8 mouse cellular contexts compared by ENCODE assay signal in genomic region chr15:8568645-8569528, GRCm38 (mm10). TPM values are rescaled to one million over a fixed set of nuclear protein-coding genes. Genes with fewer than 3 reads are reported as not detected.
DNase-seq lines count a peak whose midpoint lies in the region; ATAC-seq and TF ChIP-seq lines count a peak whose summit lies in the region.

No protein-coding gene starts in this region.

- DNase-seq in CH12.LX (ENCODE audit: extremely low read depth): peak; percentile 66
- peak; percentile 21 for DNase-seq in c-Kit-negative CD71-positive TER-119-positive erythroid progenitor cells, embryonic 14.5 days (ENCODE audit: low read depth, low spot score)
- peak; percentile 51 for DNase-seq in heart, postnatal 0 days (ENCODE audit: low spot score)
- DNase-seq in kidney, postnatal 4 days: peak; percentile 87 to 94
- DNase-seq in neural tube, embryonic 11.5 days (ENCODE audit: low spot score): peak; percentile 85

- dilution Hi-C loops in CH12.LX (cut with MboI; ENCODE audit: extremely low pct_ligation_motif_present, extremely low pct_unique_long_range_greater_than_20kb, low sequenced_read_pairs): no loop called here

- TF ChIP-seq POLR2A in CH12.LX (IDR thresholded peaks at IDR 0.05; ENCODE audit: low read depth, low read length): 0 out of 2 replicates have a peak, but pooled peaks have one; percentile 37

- H3K9me3 ChIP-seq in CH12.LX (replicated peaks; ENCODE audit: low read length): no peaks in the 10 kb centered on the region
- no peaks in the 10 kb centered on the region for H3K9me3 ChIP-seq in forebrain, embryonic 13.5 days (replicated peaks)
- no peaks in the 10 kb centered on the region for H3K9me3 ChIP-seq in heart, postnatal 0 days (replicated peaks; ENCODE audit: control insufficient read depth, low read length)
- H3K9me3 ChIP-seq in liver, embryonic 15.5 days (replicated peaks): no peaks in the 10 kb centered on the region
- no peaks in the 10 kb centered on the region for H3K9me3 ChIP-seq in neural tube, embryonic 11.5 days (ENCODE audit: control insufficient read depth, low read length)
- no peaks in the 10 kb centered on the region for H3K9me3 ChIP-seq in stomach, embryonic 16.5 days (replicated peaks; ENCODE audit: control insufficient read depth, low read length)

- H3K27me3 ChIP-seq in CH12.LX (replicated peaks): peaks cover 28% of the 10 kb centered on the region
- H3K27me3 ChIP-seq in forebrain, embryonic 13.5 days: peaks cover 9% of the 10 kb centered on the region
- H3K27me3 ChIP-seq in heart, postnatal 0 days (ENCODE audit: control insufficient read depth, insufficient read depth, low read length): 0 out of 2 replicates have a peak, but pooled peaks cover 3% of the 10 kb centered on the region
- H3K27me3 ChIP-seq in liver, embryonic 15.5 days: peaks cover 44% of the 10 kb centered on the region
- H3K27me3 ChIP-seq in neural tube, embryonic 11.5 days (ENCODE audit: control insufficient read depth, insufficient read depth, low read length): no peaks in the 10 kb centered on the region
- no peaks in the 10 kb centered on the region for H3K27me3 ChIP-seq in stomach, embryonic 16.5 days (ENCODE audit: control insufficient read depth, insufficient read depth, low read length)

- peak overlapping the region; percentile 97 for H3K4me2 ChIP-seq in CH12.LX (ENCODE audit: insufficient read depth, low read depth, poor library complexity, severe bottlenecking)
- peak overlapping the region; percentile 93 for H3K4me2 ChIP-seq in forebrain, embryonic 13.5 days
- H3K4me2 ChIP-seq in heart, postnatal 0 days (ENCODE audit: low read depth, low read length): peak overlapping the region; percentile 82
- H3K4me2 ChIP-seq in liver, embryonic 15.5 days: peak overlapping the region; percentile 85
- peak overlapping the region; percentile 94 for H3K4me2 ChIP-seq in neural tube, embryonic 11.5 days (ENCODE audit: low read depth)
- peak overlapping the region; percentile 94 for H3K4me2 ChIP-seq in stomach, embryonic 16.5 days (ENCODE audit: low read depth, low read length)

- TF ChIP-seq CTCF in CH12.LX (conservative IDR thresholded peaks at IDR 0.05 in 1 of 2, IDR thresholded peaks at IDR 0.05 in 1 of 2; ENCODE audit: low read depth in 2 of 2, low read length in 2 of 2): no peak
- no peak for TF ChIP-seq CTCF in heart, postnatal 0 days (IDR thresholded peaks at IDR 0.05; ENCODE audit: low read depth)

- in situ Hi-C loops in CH12.LX (cut with MboI; ENCODE audit: low pct_ligation_motif_present, low pct_unique_long_range_greater_than_20kb, low sequenced_read_pairs): no loop called here

- H3K4me1 ChIP-seq in CH12.LX (ENCODE audit: control insufficient read depth in 1 of 2, insufficient read depth in 2 of 2): peaks cover 3 to 9% of the 10 kb centered on the region in 2 experiments
- H3K4me1 ChIP-seq in forebrain, embryonic 13.5 days: peaks cover 11% of the 10 kb centered on the region
- peaks cover 4% of the 10 kb centered on the region; the same call in 1 of the 2 replicates for H3K4me1 ChIP-seq in heart, postnatal 0 days (ENCODE audit: control insufficient read depth, insufficient read depth)
- H3K4me1 ChIP-seq in liver, embryonic 15.5 days (replicated peaks): peaks cover 16% of the 10 kb centered on the region; the same call in 1 of the 2 replicates
- H3K4me1 ChIP-seq in neural tube, embryonic 11.5 days (ENCODE audit: control insufficient read depth, insufficient read depth, low read length): no peaks in the 10 kb centered on the region
- H3K4me1 ChIP-seq in stomach, embryonic 16.5 days (ENCODE audit: control insufficient read depth, insufficient read depth, low read length): no peaks in the 10 kb centered on the region

- no peaks in the 10 kb centered on the region for H3K79me2 ChIP-seq in CH12.LX (replicated peaks; ENCODE audit: control insufficient read depth, extremely low read depth, insufficient read depth, poor library complexity, severe bottlenecking)

- peak overlapping the region; percentile 48 for H3K9ac ChIP-seq in CH12.LX (ENCODE audit: insufficient read depth, low read depth)
- H3K9ac ChIP-seq in forebrain, embryonic 13.5 days: peak overlapping the region; percentile 64
- H3K9ac ChIP-seq in heart, postnatal 0 days (replicated peaks; ENCODE audit: low read depth, low read length): peak overlapping the region; percentile 31; the same call in 1 of the 2 replicates
- H3K9ac ChIP-seq in liver, embryonic 15.5 days: peak overlapping the region; percentile 18; the same call in 1 of the 2 replicates
- peak overlapping the region; percentile 30 for H3K9ac ChIP-seq in neural tube, embryonic 11.5 days (ENCODE audit: low read length)
- H3K9ac ChIP-seq in stomach, embryonic 16.5 days (ENCODE audit: low read length): peak overlapping the region; percentile 75

- WGBS in forebrain, embryonic 13.5 days: under 1% methylated on average over 57 of the region's 61 CpGs
- WGBS in heart, postnatal 0 days: under 1% methylated on average over 55 of the region's 61 CpGs
- WGBS in liver, embryonic 15.5 days (ENCODE audit: insufficient replicate concordance): 1% methylated on average over 61 of the region's 61 CpGs
- under 1% methylated on average over 45 of the region's 61 CpGs for WGBS in neural tube, embryonic 11.5 days
- under 1% methylated on average over 61 of the region's 61 CpGs for WGBS in stomach, embryonic 16.5 days

- H3K27ac ChIP-seq in CH12.LX (ENCODE audit: insufficient read depth, low read depth): no peak overlapping the region
- H3K27ac ChIP-seq in forebrain, embryonic 13.5 days: no peak overlapping the region
- H3K27ac ChIP-seq in heart, postnatal 0 days (ENCODE audit: low read depth): peak overlapping the region; percentile 69; the same call in 1 of the 2 replicates
- H3K27ac ChIP-seq in liver, embryonic 15.5 days (replicated peaks): no peak overlapping the region
- no peak overlapping the region for H3K27ac ChIP-seq in neural tube, embryonic 11.5 days (ENCODE audit: low read depth, low read length)
- peak overlapping the region; percentile 97 for H3K27ac ChIP-seq in stomach, embryonic 16.5 days (ENCODE audit: low read length)

- peak; percentile 93 for ATAC-seq in forebrain, embryonic 13.5 days
- ATAC-seq in heart, postnatal 0 days (ENCODE audit: insufficient read depth, low read depth): peak; percentile 80
- peak; percentile 58 for ATAC-seq in liver, embryonic 15.5 days (ENCODE audit: insufficient read depth)
- peak; percentile 87 for ATAC-seq in neural tube, embryonic 11.5 days (ENCODE audit: insufficient read depth, low FRiP score, low TSS enrichment)
- ATAC-seq in stomach, embryonic 16.5 days (ENCODE audit: insufficient read depth, low FRiP score): peak; percentile 90

- no peak for TF ChIP-seq EP300 in CH12.LX (IDR thresholded peaks at IDR 0.05; ENCODE audit: low read length)
- TF ChIP-seq EP300 in heart, postnatal 0 days (IDR thresholded peaks at IDR 0.05; ENCODE audit: low read depth): no peak

- no peak for TF ChIP-seq RAD21 in CH12.LX (IDR thresholded peaks at IDR 0.05; ENCODE audit: low read depth, low read length)

- peak overlapping the region; percentile 51 to 80 (median 65) for H3K4me3 ChIP-seq in CH12.LX (replicated peaks in 1 of 3; ENCODE audit: low read depth in 2 of 3, low read length in 2 of 3, poor library complexity in 1 of 3)
- peak overlapping the region; percentile 60 for H3K4me3 ChIP-seq in forebrain, embryonic 13.5 days
- H3K4me3 ChIP-seq in heart, postnatal 0 days (ENCODE audit: low read depth, low read length): peak overlapping the region; percentile 61
- H3K4me3 ChIP-seq in liver, embryonic 15.5 days (replicated peaks): peak overlapping the region; percentile 57
- H3K4me3 ChIP-seq in neural tube, embryonic 11.5 days (ENCODE audit: low read depth, low read length): peak overlapping the region; percentile 50
- H3K4me3 ChIP-seq in stomach, embryonic 16.5 days (replicated peaks; ENCODE audit: low read length): peak overlapping the region; percentile 66

- no peaks in the 10 kb centered on the region for H3K36me3 ChIP-seq in CH12.LX (replicated peaks in 1 of 2; ENCODE audit: control insufficient read depth in 1 of 2, insufficient read depth in 1 of 2, low read length in 1 of 2)
- H3K36me3 ChIP-seq in forebrain, embryonic 13.5 days (ENCODE audit: poor library complexity, severe bottlenecking): no peaks in the 10 kb centered on the region
- no peaks in the 10 kb centered on the region for H3K36me3 ChIP-seq in heart, postnatal 0 days (replicated peaks; ENCODE audit: control insufficient read depth, insufficient read depth, low read length)
- H3K36me3 ChIP-seq in liver, embryonic 15.5 days (replicated peaks): no peaks in the 10 kb centered on the region
- no peaks in the 10 kb centered on the region for H3K36me3 ChIP-seq in neural tube, embryonic 11.5 days (ENCODE audit: control insufficient read depth, insufficient read depth, low read length)
- H3K36me3 ChIP-seq in stomach, embryonic 16.5 days (ENCODE audit: control insufficient read depth, insufficient read depth, low read length): no peaks in the 10 kb centered on the region

TF ChIP-seq in CH12.LX, 34 proteins besides CTCF, POLR2A, EP300 and RAD21:
- TF ChIP-seq BHLHE40 (IDR thresholded peaks at IDR 0.05; ENCODE audit: low read depth, low read length) (peak; percentile 71; the same call in 1 of the 2 replicates), ELF1 (IDR thresholded peaks at IDR 0.05; ENCODE audit: low read depth, low read length) (peak; percentile 45; the same call in 1 of the 2 replicates), IRF4 (IDR thresholded peaks at IDR 0.05; ENCODE audit: low read depth, low read length) (no peak), E2F4 (IDR thresholded peaks at IDR 0.05; ENCODE audit: insufficient replicate concordance, low read depth, low read length) (no peak), TCF12 (IDR thresholded peaks at IDR 0.05; ENCODE audit: low read depth, low read length) (peak; percentile 58; the same call in 1 of the 2 replicates), MAZ (IDR thresholded peaks at IDR 0.05; ENCODE audit: low read depth, low read length) (peak; percentile 55), NRF1 (IDR thresholded peaks at IDR 0.05; ENCODE audit: low read depth, low read length) (peak; percentile 90), MYC (IDR thresholded peaks at IDR 0.05; ENCODE audit: low read depth, low read length) (0 out of 2 replicates have a peak, but pooled peaks have one; percentile 11), SMC3 (IDR thresholded peaks at IDR 0.05; ENCODE audit: low read depth, low read length) (no peak)

RNA-seq across cellular contexts. Expression of gene Gm2310, which starts 49.1 kb away (rescaled TPM):
- not detected in 2 replicates for total RNA-seq in CH12.LX (2012; rRNA removed)
- not detected in 2 replicates for total RNA-seq in CH12.LX (2014; rRNA removed)
- polyA plus RNA-seq in CH12.LX (2012; ENCODE audit: insufficient read length, low read depth): not detected in 2 replicates
- not detected in 2 replicates for polyA plus RNA-seq in forebrain, embryonic 13.5 days (2015; fragmentation: Nextera tagmentation; extraction: Ambion mirVana)
- not detected in 2 replicates for total RNA-seq in heart, postnatal 0 days (2014; rRNA removed; ENCODE audit: low replicate concordance)
- not detected in 2 replicates for polyA plus RNA-seq in heart, postnatal 0 days (2015; fragmentation: Nextera tagmentation; extraction: Ambion mirVana)
- polyA plus RNA-seq in liver, embryonic 15.5 days (2015; fragmentation: Nextera tagmentation; extraction: Ambion mirVana): not detected in 2 replicates
- polyA plus RNA-seq in neural tube, embryonic 11.5 days (2014; fragmentation: Nextera tagmentation; extraction: Ambion mirVana): not detected in 2 replicates
- not detected in 2 replicates for polyA plus RNA-seq in stomach, embryonic 16.5 days (2015; fragmentation: Nextera tagmentation; extraction: Ambion mirVana)

Comparison
In these comparisons a context has a peak if more than half of its experiments do, and no peak if none do; other contexts are left out.
1. DNase-seq: peak in every context shown above with its lines; median percentile 90 in kidney, postnatal 4 days; 85 in neural tube, embryonic 11.5 days; 66 in CH12.LX; 51 in heart, postnatal 0 days; 21 in c-Kit-negative CD71-positive TER-119-positive erythroid progenitor cells, embryonic 14.5 days.
2. H3K27ac ChIP-seq: peak in heart, postnatal 0 days (single experiment) and stomach, embryonic 16.5 days (single experiment); none in CH12.LX (single experiment), forebrain, embryonic 13.5 days (single experiment), liver, embryonic 15.5 days (single experiment) and neural tube, embryonic 11.5 days (single experiment).
3. H3K9ac ChIP-seq: peak in every context shown above with its lines; median percentile 75 in stomach, embryonic 16.5 days; 64 in forebrain, embryonic 13.5 days; 48 in CH12.LX; 31 in heart, postnatal 0 days; 30 in neural tube, embryonic 11.5 days; 18 in liver, embryonic 15.5 days.
4. Peak in every context shown above with its lines, with median percentiles within 50 percentile points of each other: H3K4me2 ChIP-seq, H3K4me3 ChIP-seq and ATAC-seq.